Mouse (Mus musculus): Measurements from ENCODE around the gene Ankrd6. TPM values are rescaled to one million over a fixed set of nuclear protein-coding genes. Genes with fewer than 3 reads are reported as not detected.

The Ankrd6 gene
- total RNA-seq (2023), result 1 to 10 TPM; 3.7 to 4.5 TPM

DNA sequence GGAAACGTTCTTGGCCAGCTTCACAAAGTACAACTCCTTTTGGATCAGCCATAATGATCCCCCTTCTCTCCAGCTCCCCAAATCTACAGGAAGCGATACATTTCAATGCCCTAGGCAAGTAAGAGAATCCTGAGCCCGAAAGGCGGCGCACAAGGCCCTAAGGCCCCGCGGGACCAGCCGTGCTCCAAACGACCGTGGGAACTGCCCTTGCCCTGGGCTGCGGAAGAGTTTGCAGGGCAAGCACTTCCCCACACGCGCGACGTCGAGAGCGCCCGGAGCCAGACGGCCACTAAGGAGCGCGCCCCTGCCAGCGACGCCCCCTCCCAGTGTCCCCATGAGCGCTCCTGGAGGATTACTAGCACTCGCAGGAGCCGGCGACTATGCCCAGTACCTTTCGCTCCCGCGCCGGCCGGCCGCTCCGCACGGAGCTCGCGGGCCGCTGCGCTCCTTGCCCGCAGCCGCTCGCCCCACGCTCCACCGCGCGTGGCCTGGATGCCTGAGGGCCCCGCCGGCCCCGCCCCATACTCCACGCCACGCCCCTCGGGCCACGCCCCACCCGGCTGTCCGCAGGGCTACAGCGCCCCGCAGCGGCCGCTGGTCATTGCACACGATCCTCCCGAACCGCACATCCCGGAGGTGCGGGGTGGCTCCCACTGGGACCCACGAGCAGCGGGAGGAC lies at the start of gene Ankrd6:
Ankrd6 (minus strand) TSS at position 486 of the 679 bp plus-strand sequence.

DNA sequence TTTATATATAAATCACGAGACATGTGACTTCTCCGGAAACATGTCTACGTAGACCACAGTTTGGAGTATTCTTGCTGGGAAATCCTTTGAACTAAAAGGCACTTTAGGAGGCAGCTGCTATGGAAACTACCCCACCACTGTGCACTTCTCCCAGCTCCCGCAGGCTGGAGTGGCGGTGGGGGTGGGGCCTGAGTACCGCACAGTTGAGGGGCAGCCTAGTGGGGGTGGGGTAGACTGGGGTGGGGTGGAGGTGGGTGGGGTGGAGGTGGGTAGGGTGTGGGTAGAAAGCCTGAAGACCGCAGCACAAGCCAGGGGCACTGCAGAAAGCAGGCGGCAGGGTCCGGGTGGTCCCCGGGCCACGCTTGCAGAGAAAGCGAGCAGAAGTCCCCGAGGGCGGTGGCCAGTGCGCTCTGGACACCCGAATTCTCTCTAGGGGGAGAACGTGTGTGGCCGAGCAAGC lies 32.1 kb upstream of the Ankrd6 start, which contains the start of gene Rragd:
Rragd (plus strand) TSS at position 322 of the 460 bp plus-strand sequence.

DNA sequence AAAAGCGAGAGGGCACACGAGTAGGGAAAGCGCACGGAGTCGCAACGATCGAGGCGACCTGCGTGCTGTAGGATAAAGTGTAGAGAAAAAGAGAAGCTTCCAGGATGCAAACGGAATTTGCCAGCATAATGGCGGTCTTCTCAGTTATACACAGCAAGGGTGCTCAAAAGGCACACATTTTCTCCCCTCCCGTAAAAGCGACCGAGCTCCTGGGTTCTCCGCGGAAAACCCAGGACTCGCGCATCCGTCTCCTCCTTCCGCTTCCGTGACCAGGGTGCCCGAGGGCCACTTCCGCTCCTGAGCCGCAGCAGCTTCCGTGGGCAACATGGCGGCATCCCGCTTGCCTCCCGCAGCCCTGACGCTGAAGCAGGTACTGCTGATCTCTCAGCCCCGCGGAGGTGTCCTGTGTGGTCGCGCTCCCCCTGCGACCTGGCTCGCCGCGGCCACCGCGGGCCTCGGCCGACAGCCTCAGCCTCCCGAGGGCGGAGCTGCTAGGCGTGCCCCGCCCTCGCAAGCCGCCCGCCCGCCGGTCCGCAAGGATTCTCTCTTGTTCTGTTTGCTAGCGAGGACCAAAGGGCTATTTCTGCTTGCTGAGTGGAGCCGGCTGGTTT lies 150.6 kb downstream of the Ankrd6 start, which contains the start of gene Lyrm2:
Lyrm2 (plus strand) TSS at position 288 of the 611 bp plus-strand sequence.

Other genes starting within 250 kb of the Ankrd6 start
- 10 to 100 TPM; 23.6 to 34.8 TPM for gene Lyrm2, start 150.6 kb downstream of the Ankrd6 start, total RNA-seq (2023)
- 1 to 10 TPM; 4.8 to 5.7 TPM for gene Rragd, start 32.2 kb upstream of the Ankrd6 start, total RNA-seq (2023)
- 10 to 100 TPM; 88.8 to 92.3 TPM for gene Ube2j1, start 80.6 kb upstream of the Ankrd6 start, total RNA-seq (2023)
- gene Gabrr2, start 112.2 kb upstream of the Ankrd6 start, total RNA-seq (2023), result 1 to 10 TPM; 5.8 to 8.9 TPM
- gene Gabrr1, start 181.7 kb upstream of the Ankrd6 start, total RNA-seq (2023), result not detected
- not detected for gene Pm20d2, start 238.9 kb upstream of the Ankrd6 start, total RNA-seq (2023)